Mouse (Mus musculus): ENCODE data around the gene Agtpbp1. TPM values are rescaled to one million over a fixed set of nuclear protein-coding genes. Genes with fewer than 3 reads are reported as not detected.

The Agtpbp1 gene
- total and polyA plus RNA-seq, 3 experiments: 6.1 to 118 (median 73.3) TPM

- Histone ChIP-seq H3K9me3 (replicated peaks) (no peaks in the 10 kb centered on the region), H3K27me3 (ENCODE audit: insufficient read depth, low read length) (no peaks in the 10 kb centered on the region), H3K4me1 (ENCODE audit: insufficient read depth, low read depth, low read length) (peaks cover 48% of the 10 kb centered on the region), H3K36me3 (replicated peaks) (peaks cover 54% of the 10 kb centered on the region), H3K4me3 (ENCODE audit: low read depth, low read length) (no peak overlapping the region; the same call in 1 of the 2 replicates)
- ATAC-seq (ENCODE audit: extremely low read depth, insufficient number of reproducible peaks, low FRiP score, poor library complexity, severe bottlenecking) (no peak), DNase-seq (ENCODE audit: low spot score) (no peak)
- TF ChIP-seq GATA2 (IDR thresholded peaks at IDR 0.05; ENCODE audit: borderline replicate concordance, low read depth, low read length): no peak
- no peak for TF ChIP-seq TAL1 (conservative IDR thresholded peaks at IDR 0.05; ENCODE audit: low read depth, low read length)
These were observed 2.2 kb upstream of the Agtpbp1 start for GRCm38 (mm10) chr13:59587201-59587600.

GRCm38 (mm10) chr13:59585648-59586005 is 600 bp upstream of the Agtpbp1 start:
- no peaks in the 10 kb centered on the region for H3K9me3 ChIP-seq (replicated peaks)
- no peak for DNase-seq (ENCODE audit: low spot score)

GRCm38 (mm10) chr13:59584481-59584880 is 546 bp downstream of the Agtpbp1 start:
- H3K27me3 ChIP-seq (ENCODE audit: insufficient read depth, low read length): no peaks in the 10 kb centered on the region
- peak overlapping the region; percentile 90 for H3K4me3 ChIP-seq (ENCODE audit: low read depth, low read length)
- TF ChIP-seq GATA1 (IDR thresholded peaks at IDR 0.05; ENCODE audit: borderline replicate concordance, low read length): no peak
- TF ChIP-seq TAL1 (conservative IDR thresholded peaks at IDR 0.05; ENCODE audit: low read depth, low read length): no peak
- TF ChIP-seq POLR2AphosphoS5 (IDR thresholded peaks at IDR 0.05; ENCODE audit: insufficient replicate concordance, low read depth, low read length): no peak
- TF ChIP-seq GATA2 (IDR thresholded peaks at IDR 0.05; ENCODE audit: borderline replicate concordance, low read depth, low read length): no peak
- TF ChIP-seq CTCF (IDR thresholded peaks at IDR 0.05; ENCODE audit: low read depth, low read length): no peak
- H3K4me1 ChIP-seq (ENCODE audit: insufficient read depth, low read depth, low read length): peaks cover 43% of the 10 kb centered on the region
- peak; percentile 45 for DNase-seq (ENCODE audit: low spot score)
- no peaks in the 10 kb centered on the region for H3K9me3 ChIP-seq (replicated peaks)
- H3K36me3 ChIP-seq (replicated peaks): peaks cover 28% of the 10 kb centered on the region
- no peak for ATAC-seq (ENCODE audit: extremely low read depth, insufficient number of reproducible peaks, low FRiP score, poor library complexity, severe bottlenecking)

More at GRCm38 (mm10) chr13:59585648-59586005, 600 bp upstream of the Agtpbp1 start:
- Histone ChIP-seq H3K27me3 (ENCODE audit: insufficient read depth, low read length) (no peaks in the 10 kb centered on the region), H3K4me1 (ENCODE audit: insufficient read depth, low read depth, low read length) (peaks cover 48% of the 10 kb centered on the region), H3K4me3 (ENCODE audit: low read depth, low read length) (peak overlapping the region; percentile 90), H3K36me3 (replicated peaks) (peaks cover 39% of the 10 kb centered on the region)
- no peak for ATAC-seq (ENCODE audit: extremely low read depth, insufficient number of reproducible peaks, low FRiP score, poor library complexity, severe bottlenecking)
- TF ChIP-seq CTCF (IDR thresholded peaks at IDR 0.05; ENCODE audit: low read depth, low read length) (no peak), TAL1 (conservative IDR thresholded peaks at IDR 0.05; ENCODE audit: low read depth, low read length) (no peak), POLR2AphosphoS5 (IDR thresholded peaks at IDR 0.05; ENCODE audit: insufficient replicate concordance, low read depth, low read length) (no peak), GATA1 (IDR thresholded peaks at IDR 0.05; ENCODE audit: borderline replicate concordance, low read length) (no peak), GATA2 (IDR thresholded peaks at IDR 0.05; ENCODE audit: borderline replicate concordance, low read depth, low read length) (no peak)

GRCm38 (mm10) chr13:59580954-59581353 is 4.1 kb downstream of the Agtpbp1 start:
- Histone ChIP-seq H3K36me3 (replicated peaks) (no peaks in the 10 kb centered on the region), H3K4me3 (ENCODE audit: low read depth, low read length) (no peak overlapping the region), H3K27me3 (ENCODE audit: insufficient read depth, low read length) (no peaks in the 10 kb centered on the region), H3K4me1 (ENCODE audit: insufficient read depth, low read depth, low read length) (peaks cover 13% of the 10 kb centered on the region), H3K9me3 (replicated peaks) (no peaks in the 10 kb centered on the region)
- TF ChIP-seq GATA1 (IDR thresholded peaks at IDR 0.05; ENCODE audit: borderline replicate concordance, low read length) (no peak), TAL1 (conservative IDR thresholded peaks at IDR 0.05; ENCODE audit: low read depth, low read length) (no peak), POLR2AphosphoS5 (IDR thresholded peaks at IDR 0.05; ENCODE audit: insufficient replicate concordance, low read depth, low read length) (no peak), GATA2 (IDR thresholded peaks at IDR 0.05; ENCODE audit: borderline replicate concordance, low read depth, low read length) (no peak), CTCF (IDR thresholded peaks at IDR 0.05; ENCODE audit: low read depth, low read length) (no peak)
- ATAC-seq (ENCODE audit: extremely low read depth, insufficient number of reproducible peaks, low FRiP score, poor library complexity, severe bottlenecking) (no peak), DNase-seq (ENCODE audit: low spot score) (no peak)

GRCm38 (mm10) chr13:59572549-59572948 is 12.5 kb downstream of the Agtpbp1 start:
- Histone ChIP-seq H3K27me3 (ENCODE audit: insufficient read depth, low read length) (peaks cover 4% of the 10 kb centered on the region; the same call in 1 of the 2 replicates), H3K36me3 (replicated peaks) (no peaks in the 10 kb centered on the region), H3K9me3 (replicated peaks) (no peaks in the 10 kb centered on the region), H3K4me3 (ENCODE audit: low read depth, low read length) (no peak overlapping the region), H3K4me1 (ENCODE audit: insufficient read depth, low read depth, low read length) (peaks cover 3% of the 10 kb centered on the region; the same call in 1 of the 2 replicates)
- ATAC-seq (ENCODE audit: extremely low read depth, insufficient number of reproducible peaks, low FRiP score, poor library complexity, severe bottlenecking) (no peak), DNase-seq (ENCODE audit: low spot score) (no peak)
- TF ChIP-seq POLR2AphosphoS5 (IDR thresholded peaks at IDR 0.05; ENCODE audit: insufficient replicate concordance, low read depth, low read length) (no peak), GATA1 (IDR thresholded peaks at IDR 0.05; ENCODE audit: borderline replicate concordance, low read length) (no peak), CTCF (IDR thresholded peaks at IDR 0.05; ENCODE audit: low read depth, low read length) (no peak), TAL1 (conservative IDR thresholded peaks at IDR 0.05; ENCODE audit: low read depth, low read length) (no peak), GATA2 (IDR thresholded peaks at IDR 0.05; ENCODE audit: borderline replicate concordance, low read depth, low read length) (no peak)

- H3K9me3 ChIP-seq (replicated peaks): no peaks in the 10 kb centered on the region
- H3K36me3 ChIP-seq (replicated peaks): no peaks in the 10 kb centered on the region
- H3K4me1 ChIP-seq (ENCODE audit: insufficient read depth, low read depth, low read length): peaks cover 7% of the 10 kb centered on the region; the same call in 1 of the 2 replicates
- no peak for TF ChIP-seq GATA1 (IDR thresholded peaks at IDR 0.05; ENCODE audit: borderline replicate concordance, low read length)
- no peak overlapping the region for H3K4me3 ChIP-seq (ENCODE audit: low read depth, low read length)
- no peak for ATAC-seq (ENCODE audit: extremely low read depth, insufficient number of reproducible peaks, low FRiP score, poor library complexity, severe bottlenecking)
- peaks cover 5% of the 10 kb centered on the region; the same call in 1 of the 2 replicates for H3K27me3 ChIP-seq (ENCODE audit: insufficient read depth, low read length)
- DNase-seq (ENCODE audit: low spot score): no peak
These were observed 13.9 kb downstream of the Agtpbp1 start for GRCm38 (mm10) chr13:59571107-59571506.

All from G1E (cell line).